Mouse (Mus musculus) heart, adult 2 months (tissue): Measurements from ENCODE around the gene Olfr582.

Experiments used
- CTCF ChIP-seq: fragments of 200-600 bp; IDR thresholded peaks from 2 replicates; pipeline ENCODE4 v1.8.1; 2022; ENCODE audit warnings: antibody characterized with exemption, mild to moderate bottlenecking, moderate library complexity
- EP300 ChIP-seq: fragments of 200-500 bp; IDR thresholded peaks from 2 replicates; pipeline ENCODE4 v1.6.1; 2011; ENCODE audit warnings: low read depth, low read length, control low read depth; ENCODE audit not compliant: insufficient read depth
- POLR2A ChIP-seq: fragments of 200-500 bp; IDR thresholded peaks from 2 replicates; pipeline ENCODE4 v1.6.1; 2011; ENCODE audit warnings: mild to moderate bottlenecking, low read depth, low read length, control low read depth; ENCODE audit not compliant: insufficient read depth

DNA sequence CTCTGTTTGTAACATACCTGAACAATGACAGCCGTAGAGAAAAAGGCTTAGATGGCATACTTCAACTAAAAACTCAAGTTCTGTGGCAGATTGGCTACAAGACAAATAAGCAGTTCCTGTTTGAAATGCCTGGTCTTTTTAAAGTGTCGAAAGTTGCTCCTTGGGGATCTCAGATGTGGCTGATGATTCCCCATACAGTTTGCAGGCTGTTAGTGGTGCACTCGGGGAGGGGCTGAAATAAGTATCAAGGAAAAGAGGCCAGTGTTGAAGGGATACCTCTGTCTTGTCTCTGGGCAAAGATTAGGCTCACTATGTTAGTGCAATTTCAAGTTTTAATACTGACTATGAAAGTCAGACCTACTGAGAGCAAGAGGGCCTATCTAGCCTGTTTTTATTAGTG lies 48.6 kb upstream of the Olfr582 start, which contains the start of gene Olfr578:
- TF ChIP-seq CTCF (no peak), POLR2A (no peak), EP300 (no peak)
